In the genomic region with DNA sequence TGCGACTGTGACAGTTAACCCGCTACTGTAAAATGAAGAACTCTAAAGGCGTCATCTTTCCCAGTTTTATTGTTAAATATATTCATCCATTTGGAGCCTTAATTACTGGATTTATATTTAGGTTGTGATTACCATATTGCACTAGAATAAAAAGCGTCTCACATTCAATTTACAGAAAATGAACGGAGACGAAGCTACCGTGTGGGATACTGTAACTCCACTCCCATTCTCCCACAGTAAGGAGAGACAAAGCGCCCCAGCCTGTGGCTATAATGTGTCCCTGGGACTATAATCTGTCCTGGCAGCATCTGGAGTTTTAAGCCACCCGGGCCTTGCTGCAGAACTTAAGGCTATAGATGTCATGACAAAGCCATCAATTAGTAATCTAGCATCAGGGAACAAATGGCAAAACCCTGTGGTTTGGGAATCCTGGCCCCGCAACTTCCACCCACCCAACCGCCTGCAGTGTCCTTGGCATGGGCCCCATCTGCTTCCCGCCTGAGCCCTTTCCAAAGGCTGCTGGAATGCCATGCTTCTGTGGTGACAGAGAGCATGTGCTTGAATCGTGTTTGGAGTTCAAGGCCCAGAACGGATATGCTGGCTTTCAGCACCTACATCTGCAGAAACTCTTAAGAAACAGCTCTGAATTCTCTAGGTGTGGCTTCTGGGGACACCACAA, we compare ENCODE assay signal across 7 mouse cellular contexts.
DNase-seq lines count a peak whose midpoint lies in the region; ATAC-seq lines count a peak whose summit lies in the region.

No protein-coding gene starts in this region.

- H3K4me1 ChIP-seq in midbrain, embryonic 10.5 days, result peaks cover 47% of the 10 kb centered on the region
- peaks cover 15% of the 10 kb centered on the region for H3K4me1 ChIP-seq in midbrain, embryonic 15.5 days
- H3K4me1 ChIP-seq in embryonic facial prominence, embryonic 15.5 days, result peaks cover 15% of the 10 kb centered on the region
- H3K4me1 ChIP-seq in heart, embryonic 12.5 days (replicated peaks), result peaks cover 78% of the 10 kb centered on the region

- H3K4me2 ChIP-seq in midbrain, embryonic 15.5 days, result no peak overlapping the region
- H3K4me2 ChIP-seq in embryonic facial prominence, embryonic 15.5 days (replicated peaks), result no peak overlapping the region
- H3K4me2 ChIP-seq in heart, embryonic 12.5 days, result no peak overlapping the region

- H3K36me3 ChIP-seq in midbrain, embryonic 10.5 days, result no peaks in the 10 kb centered on the region
- no peaks in the 10 kb centered on the region for H3K36me3 ChIP-seq in midbrain, embryonic 15.5 days (replicated peaks)
- H3K36me3 ChIP-seq in embryonic facial prominence, embryonic 15.5 days, result no peaks in the 10 kb centered on the region
- no peaks in the 10 kb centered on the region for H3K36me3 ChIP-seq in heart, embryonic 12.5 days

- no peaks in the 10 kb centered on the region for H3K9me3 ChIP-seq in midbrain, embryonic 10.5 days (replicated peaks)
- no peaks in the 10 kb centered on the region for H3K9me3 ChIP-seq in midbrain, embryonic 15.5 days
- no peaks in the 10 kb centered on the region for H3K9me3 ChIP-seq in embryonic facial prominence, embryonic 15.5 days (replicated peaks)
- no peaks in the 10 kb centered on the region for H3K9me3 ChIP-seq in heart, embryonic 12.5 days (replicated peaks)

- 84% methylated on average over 14 of the region's 14 CpGs for WGBS in midbrain, embryonic 10.5 days
- 64% methylated on average over 14 of the region's 14 CpGs for WGBS in midbrain, embryonic 15.5 days
- 64% methylated on average over 14 of the region's 14 CpGs for WGBS in embryonic facial prominence, embryonic 15.5 days
- WGBS in heart, embryonic 12.5 days, result 70% methylated on average over 14 of the region's 14 CpGs

- no peak for ATAC-seq in midbrain, embryonic 15.5 days (replicated peaks)
- ATAC-seq in embryonic facial prominence, embryonic 15.5 days (ENCODE audit: insufficient number of reproducible peaks, low FRiP score, low TSS enrichment, low read depth), result no peak
- ATAC-seq in heart, embryonic 12.5 days (ENCODE audit: insufficient number of reproducible peaks, low FRiP score), result no peak

- H3K4me3 ChIP-seq in midbrain, embryonic 10.5 days, result no peak overlapping the region
- H3K4me3 ChIP-seq in midbrain, embryonic 15.5 days, result no peak overlapping the region
- no peak overlapping the region for H3K4me3 ChIP-seq in embryonic facial prominence, embryonic 15.5 days (replicated peaks)
- no peak overlapping the region for H3K4me3 ChIP-seq in heart, embryonic 12.5 days

- no peak overlapping the region for H3K9ac ChIP-seq in midbrain, embryonic 15.5 days
- H3K9ac ChIP-seq in embryonic facial prominence, embryonic 15.5 days, result no peak overlapping the region
- H3K9ac ChIP-seq in heart, embryonic 12.5 days, result no peak overlapping the region

- intact Hi-C loops in left cerebral cortex, postnatal 4 days (cut with DNase I), result loop anchor here (10.0 kb wide), 1 partner anchor 180 kb away; a partner anchor contains a TSS

- no peak overlapping the region for H3K27ac ChIP-seq in midbrain, embryonic 10.5 days (replicated peaks)
- no peak overlapping the region for H3K27ac ChIP-seq in midbrain, embryonic 15.5 days
- H3K27ac ChIP-seq in embryonic facial prominence, embryonic 15.5 days (replicated peaks), result peak overlapping the region; percentile 39; the same call in 1 of the 2 replicates
- H3K27ac ChIP-seq in heart, embryonic 12.5 days (ENCODE audit: poor library complexity, severe bottlenecking), result peak overlapping the region; percentile 12

- no peaks in the 10 kb centered on the region for H3K27me3 ChIP-seq in midbrain, embryonic 10.5 days (ENCODE audit: low read depth, poor library complexity, severe bottlenecking)
- H3K27me3 ChIP-seq in midbrain, embryonic 15.5 days (replicated peaks), result no peaks in the 10 kb centered on the region
- H3K27me3 ChIP-seq in embryonic facial prominence, embryonic 15.5 days, result no peaks in the 10 kb centered on the region
- no peaks in the 10 kb centered on the region for H3K27me3 ChIP-seq in heart, embryonic 12.5 days (replicated peaks)

- peak; percentile 22 for DNase-seq in midbrain, embryonic 10.5 days (ENCODE audit: low spot score)
- DNase-seq in left cerebral cortex, postnatal 4 days, result peak; percentile 66
- no peak for DNase-seq in spleen, adult 12 weeks (ENCODE audit: low spot score)
- DNase-seq in urinary bladder, postnatal 4 days (ENCODE audit: low spot score in 2 of 2), result no peak

Comparison
In these comparisons a context has a peak if more than half of its experiments do, and no peak if none do; other contexts are left out.
1. DNase-seq: peak in midbrain, embryonic 10.5 days (single experiment) and left cerebral cortex, postnatal 4 days (single experiment); none in spleen, adult 12 weeks (single experiment) and urinary bladder, postnatal 4 days (0 of 2).
2. H3K27ac ChIP-seq: peak in embryonic facial prominence, embryonic 15.5 days (single experiment) and heart, embryonic 12.5 days (single experiment); none in midbrain, embryonic 10.5 days (single experiment) and midbrain, embryonic 15.5 days (single experiment).